Comparison of ENCODE assay signal across 9 mouse cellular contexts in genomic region chr7:110296889-110297603, GRCm38 (mm10).
DNase-seq lines count a peak whose midpoint lies in the region; ATAC-seq and TF ChIP-seq lines count a peak whose summit lies in the region.
"Had no signal": no experiment of that assay in that cellular context is flagged by ENCODE, and none has a peak within 500 bp of the region (broad histone marks: within the 10 kb centered on the region; RNA-seq: fewer than 3 reads in every experiment).

No protein-coding gene starts in this region.

- H3K4me3 ChIP-seq in heart, embryonic 15.5 days = no peak overlapping the region
- no peak overlapping the region for H3K4me3 ChIP-seq in kidney, embryonic 16.5 days (ENCODE audit: low read length)
- H3K4me3 ChIP-seq in stomach, postnatal 0 days (ENCODE audit: low read depth, low read length) = no peak overlapping the region
- H3K4me3 ChIP-seq: megakaryocyte, embryonic 14.5 days had no signal

- DNase-seq in NIH3T3 (ENCODE audit: low read depth) = peak; percentile 96
- peak; percentile 80 for DNase-seq in embryo, embryonic 9.5 days (ENCODE audit: extremely low spot score)
- peak; percentile 66 for DNase-seq in lung, postnatal 14 days
- peak; percentile 44 for DNase-seq in stomach, postnatal 0 days (ENCODE audit: low spot score)
- no peak for DNase-seq in thymus, postnatal 4 days
- DNase-seq in layer of hippocampus, adult 9-11 months = no peak

- no peak overlapping the region for H3K4me2 ChIP-seq in heart, embryonic 15.5 days
- H3K4me2 ChIP-seq in kidney, embryonic 16.5 days (replicated peaks; ENCODE audit: low read depth, low read length) = peak overlapping the region; percentile 7; the same call in 1 of the 2 replicates
- no peak overlapping the region for H3K4me2 ChIP-seq in stomach, postnatal 0 days (replicated peaks; ENCODE audit: low read depth)

- H3K27ac ChIP-seq in heart, embryonic 15.5 days = peak overlapping the region; percentile 83
- peak overlapping the region; percentile 96 for H3K27ac ChIP-seq in kidney, embryonic 16.5 days (ENCODE audit: low read length)
- peak overlapping the region; percentile 83 for H3K27ac ChIP-seq in stomach, postnatal 0 days (replicated peaks)

- peak; percentile 89 for ATAC-seq in heart, embryonic 15.5 days (replicated peaks; ENCODE audit: insufficient number of reproducible peaks, insufficient read depth, low FRiP score, low read depth)
- peak; percentile 96 for ATAC-seq in kidney, embryonic 16.5 days (ENCODE audit: low FRiP score, low TSS enrichment)
- peak; percentile 59; the same call in 1 of the 2 replicates for ATAC-seq in stomach, postnatal 0 days (ENCODE audit: low FRiP score, low TSS enrichment)

- H3K27me3 ChIP-seq in heart, embryonic 15.5 days = no peaks in the 10 kb centered on the region
- no peaks in the 10 kb centered on the region for H3K27me3 ChIP-seq in kidney, embryonic 16.5 days (ENCODE audit: insufficient read depth, low read length)
- H3K27me3 ChIP-seq in stomach, postnatal 0 days (ENCODE audit: control insufficient read depth, insufficient read depth, low read length) = no peaks in the 10 kb centered on the region

- 23% methylated on average over 17 of the region's 17 CpGs for WGBS in heart, embryonic 15.5 days
- WGBS in kidney, embryonic 16.5 days = 18% methylated on average over 17 of the region's 17 CpGs
- WGBS in stomach, postnatal 0 days = 29% methylated on average over 17 of the region's 17 CpGs

- TF ChIP-seq CTCF in stomach, postnatal 0 days (IDR thresholded peaks at IDR 0.05; ENCODE audit: low read depth) = no peak

- no peaks in the 10 kb centered on the region for H3K36me3 ChIP-seq in heart, embryonic 15.5 days
- H3K36me3 ChIP-seq in kidney, embryonic 16.5 days (ENCODE audit: insufficient read depth, low read length) = no peaks in the 10 kb centered on the region
- H3K36me3 ChIP-seq in stomach, postnatal 0 days (ENCODE audit: control insufficient read depth, insufficient read depth, low read length) = no peaks in the 10 kb centered on the region

- TF ChIP-seq EP300 in stomach, postnatal 0 days (optimal IDR thresholded peaks at IDR 0.05) = no peak

- no peaks in the 10 kb centered on the region for H3K9me3 ChIP-seq in heart, embryonic 15.5 days (replicated peaks)
- H3K9me3 ChIP-seq in kidney, embryonic 16.5 days (ENCODE audit: low read length) = no peaks in the 10 kb centered on the region
- no peaks in the 10 kb centered on the region for H3K9me3 ChIP-seq in stomach, postnatal 0 days (ENCODE audit: control insufficient read depth, low read length)

- H3K4me1 ChIP-seq in heart, embryonic 15.5 days (replicated peaks) = peaks cover 23% of the 10 kb centered on the region
- peaks cover 20% of the 10 kb centered on the region for H3K4me1 ChIP-seq in kidney, embryonic 16.5 days (ENCODE audit: insufficient read depth, low read length)
- peaks cover 7% of the 10 kb centered on the region; the same call in 1 of the 2 replicates for H3K4me1 ChIP-seq in stomach, postnatal 0 days (replicated peaks; ENCODE audit: control insufficient read depth, insufficient read depth)

- H3K9ac ChIP-seq in heart, embryonic 15.5 days = no peak overlapping the region
- H3K9ac ChIP-seq in kidney, embryonic 16.5 days (replicated peaks; ENCODE audit: low read length) = peak overlapping the region; percentile 40
- peak overlapping the region; percentile 31 for H3K9ac ChIP-seq in stomach, postnatal 0 days (ENCODE audit: low read length)

Comparison
In these comparisons a context has a peak if more than half of its experiments do, and no peak if none do; other contexts are left out.
1. DNase-seq: peak in NIH3T3 (single experiment), embryo, embryonic 9.5 days (single experiment), lung, postnatal 14 days (single experiment) and stomach, postnatal 0 days (single experiment); none in thymus, postnatal 4 days (single experiment) and layer of hippocampus, adult 9-11 months (single experiment).
2. Peak in every context shown above with its lines, with median percentiles within 50 percentile points of each other: ATAC-seq and H3K27ac ChIP-seq.